Mouse (Mus musculus) ES-E14 (cell line): ENCODE measurements around the gene Pvrig. TPM values are rescaled to one million over a fixed set of nuclear protein-coding genes. Genes with fewer than 3 reads are reported as not detected.
"Not testable (repeated sequence)": the region's sequence is repeated elsewhere in the genome, so short reads cannot be mapped to it uniquely, and the experiment has no call there.

Experiments
- DNase-seq: peaks from one replicate; pipeline ENCODE4 v3.0.0-alpha.2; 2013; ENCODE audit warnings: low read depth, low spot score
- H3K27ac ChIP-seq: 2 replicates; pipeline ENCODE4 v1.5.1; 2012; ENCODE audit warnings: low read depth, mild to moderate bottlenecking, low read length, moderate library complexity, mixed read lengths; ENCODE audit not compliant: poor library complexity, insufficient read depth, severe bottlenecking
- H3K36me3 ChIP-seq: 2 replicates; pipeline ENCODE4 v1.6.1; 2012; ENCODE audit warnings: mild to moderate bottlenecking, low read length, moderate library complexity, mixed read lengths; ENCODE audit not compliant: control insufficient read depth, poor library complexity, insufficient read depth, severe bottlenecking
- H3K4me1 ChIP-seq, 2 experiments: fragments of 150-350 bp in 1 of 2; sonication (generic) in 1 of 2; 2 replicates each; pipeline ENCODE4 v1.6.1; 2012; ENCODE audit warnings: low read length in 2 of 2, mild to moderate bottlenecking in 1 of 2, mixed read lengths in 1 of 2; ENCODE audit not compliant: control insufficient read depth in 2 of 2, insufficient read depth in 2 of 2, poor library complexity in 1 of 2
- H3K4me3 ChIP-seq, 2 experiments: fragments of 150-350 bp in 1 of 2; sonication (generic) in 1 of 2; 2 replicates each; pipeline ENCODE4 v1.5.1; 2012; ENCODE audit warnings: low read length in 2 of 2, low read depth in 1 of 2, mild to moderate bottlenecking in 1 of 2, mixed read lengths in 1 of 2; ENCODE audit not compliant: insufficient read depth in 1 of 2, poor library complexity in 1 of 2, severe bottlenecking in 1 of 2
- H3K9ac ChIP-seq: 2 replicates; pipeline ENCODE4 v1.6.1; 2012; ENCODE audit warnings: low read depth, mild to moderate bottlenecking, low read length, mixed read lengths; ENCODE audit not compliant: poor library complexity, insufficient read depth, severe bottlenecking
- H3K9me3 ChIP-seq: fragments of 150-350 bp; sonication (generic); 2 replicates; pipeline ENCODE4 v1.6.1; 2012; ENCODE audit warnings: low read depth, mild to moderate bottlenecking, low read length; ENCODE audit not compliant: control insufficient read depth, insufficient read depth
- CHD2 ChIP-seq: IDR thresholded peaks from 2 replicates; pipeline ENCODE4 v1.6.1; 2014; ENCODE audit warnings: mild to moderate bottlenecking, low read depth, low read length, inconsistent platforms
- HCFC1 ChIP-seq: IDR thresholded peaks from 2 replicates; pipeline ENCODE4 v1.6.1; 2012; ENCODE audit warnings: low read length, inconsistent platforms, borderline replicate concordance; ENCODE audit not compliant: insufficient read depth
- MAFK ChIP-seq: IDR thresholded peaks from 2 replicates; pipeline ENCODE4 v1.6.1; 2014; ENCODE audit warnings: mild to moderate bottlenecking, low read depth, low read length, inconsistent platforms; ENCODE audit not compliant: insufficient read depth
- ZC3H11A ChIP-seq: IDR thresholded peaks from 2 replicates; pipeline ENCODE4 v1.6.1; 2012; ENCODE audit warnings: low read depth, mild to moderate bottlenecking, inconsistent platforms, low read length, borderline replicate concordance
- ZNF384 ChIP-seq: IDR thresholded peaks from 2 replicates; pipeline ENCODE4 v1.6.1; 2012; ENCODE audit warnings: low read depth, low read length, inconsistent platforms
- in situ Hi-C, 2 experiments: fragments of 600-800 bp; cut with MboI; formaldehyde crosslinking; loops; one replicate each; pipeline ENCODE4 v1.15.1; 2025; ENCODE audit warnings: low sequenced_read_pairs in 2 of 2, inconsistent platforms in 1 of 2; ENCODE audit not compliant: unreplicated experiment in 2 of 2
- total RNA-seq: library from RNA; depleted of rRNA; stranded (reverse); fragments of 300-350 nt; gene quantifications from 2 replicates; pipeline ENCODE4 v1.2.3, GENCODE M21; 2012; rRNA removed

Pvrig gene
- total RNA-seq, result 1.2 TPM in 2 replicates

DNA sequence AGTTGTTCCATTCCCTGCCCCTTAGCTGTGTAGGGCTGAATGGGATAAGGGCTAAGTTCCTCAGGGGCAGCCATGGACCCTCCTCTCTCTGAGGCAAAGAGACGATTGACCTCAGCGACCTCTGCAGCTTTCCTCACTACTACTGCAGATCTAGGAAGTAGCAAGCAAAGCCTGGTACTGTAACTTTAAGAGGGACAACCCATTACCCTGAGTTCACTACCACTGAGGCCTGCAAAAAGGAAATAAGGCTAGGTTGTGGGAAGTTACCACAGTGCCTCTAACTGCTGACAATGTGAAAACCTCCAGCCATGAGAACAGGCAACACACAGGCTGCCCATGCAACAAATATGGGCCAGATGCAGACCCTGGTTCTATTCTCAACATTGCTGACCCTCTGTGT is at the start of gene Pvrig:
TSS of gene Pvrig (plus strand) at position 301 of the 400 bp plus-strand sequence.
- in situ Hi-C loops, result no loop called here
- H3K4me1 ChIP-seq, result peaks cover 2% of the 10 kb centered on the region in 2 experiments; a peak in 2 of 4 replicates
- no peak within 1 kb of the TSS for H3K4me3 ChIP-seq
- no peaks in the 10 kb centered on the region; the same call in 1 of the 2 replicates for H3K36me3 ChIP-seq
- H3K9ac ChIP-seq, result no peak within 1 kb of the TSS
- no peaks in the 10 kb centered on the region for H3K9me3 ChIP-seq
- no peak within 1 kb of the TSS for H3K27ac ChIP-seq
- DNase-seq, result no peak
- no peak for TF ChIP-seq HCFC1
- no peak for TF ChIP-seq ZNF384
- TF ChIP-seq ZC3H11A, result no peak
- no peak for TF ChIP-seq MAFK
- TF ChIP-seq CHD2, result no peak

- Histone ChIP-seq H3K36me3 (peaks cover 21% of the 10 kb centered on the region), H3K4me1 (no peaks in the 10 kb centered on the region), H3K9me3 (no peaks in the 10 kb centered on the region), H3K4me3 (no peak overlapping the region), H3K27ac (no peak overlapping the region), H3K9ac (no peak overlapping the region)
- in situ Hi-C loops, result no loop called here
- no peak for TF ChIP-seq ZNF384
- no peak for TF ChIP-seq CHD2
- TF ChIP-seq ZC3H11A, result no peak
- no peak for TF ChIP-seq MAFK
- TF ChIP-seq HCFC1, result no peak
- no peak for DNase-seq
Measured at GRCm38 (mm10) chr5:138294158-138294557, 47.6 kb upstream of the Pvrig start.

GRCm38 (mm10) chr5:138299613-138300012 is 42.1 kb upstream of the Pvrig start:
- Histone ChIP-seq H3K9ac (no peak overlapping the region), H3K27ac (no peak overlapping the region), H3K4me3 (no peak overlapping the region), H3K4me1 (no peaks in the 10 kb centered on the region), H3K9me3 (no peaks in the 10 kb centered on the region), H3K36me3 (peaks cover 45% of the 10 kb centered on the region)
- no peak for TF ChIP-seq CHD2
- no peak for TF ChIP-seq MAFK
- TF ChIP-seq ZC3H11A, result no peak
- TF ChIP-seq HCFC1, result no peak
- TF ChIP-seq ZNF384, result no peak
- in situ Hi-C loops, result no loop called here
- DNase-seq, result no peak

- in situ Hi-C loops, result no loop called here
- Histone ChIP-seq H3K9me3 (no peaks in the 10 kb centered on the region), H3K36me3 (peaks cover 12% of the 10 kb centered on the region), H3K4me1 (no peaks in the 10 kb centered on the region), H3K4me3 (no peak overlapping the region), H3K9ac (no peak overlapping the region), H3K27ac (no peak overlapping the region)
- TF ChIP-seq HCFC1, result no peak
- no peak for TF ChIP-seq ZNF384
- no peak for TF ChIP-seq CHD2
- no peak for TF ChIP-seq MAFK
- TF ChIP-seq ZC3H11A, result no peak
- no peak for DNase-seq
Measured at GRCm38 (mm10) chr5:138312795-138313194, 29.0 kb upstream of the Pvrig start.

DNA sequence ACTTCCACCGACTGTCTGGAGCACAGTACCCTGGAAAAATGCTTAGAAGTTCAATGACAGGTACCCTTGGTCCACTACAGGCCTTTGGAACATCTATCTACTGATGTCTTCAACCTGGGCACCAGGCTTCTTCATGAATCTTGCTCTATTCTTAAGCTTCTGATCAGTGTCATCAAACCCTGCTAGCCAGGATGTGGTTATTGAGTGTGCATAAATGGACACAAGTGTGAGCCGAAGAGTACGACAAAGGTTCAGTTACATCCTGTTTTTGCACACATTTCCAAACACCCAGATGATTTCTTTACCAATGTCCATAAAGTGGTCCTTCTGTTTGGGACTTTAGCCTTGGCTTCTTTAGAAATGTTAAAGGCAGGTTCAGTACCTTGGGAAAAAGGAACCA is 1.5 kb downstream of the Pvrig start:
- DNase-seq, result no peak
- TF ChIP-seq MAFK (no peak), HCFC1 (no peak)
- H3K9ac ChIP-seq, result no peak overlapping the region
- H3K4me3 ChIP-seq, result no peak overlapping the region
- H3K9me3 ChIP-seq, result no peaks in the 10 kb centered on the region
- peaks cover 2% of the 10 kb centered on the region in 2 experiments; a peak in 2 of 4 replicates for H3K4me1 ChIP-seq
- no peaks in the 10 kb centered on the region; the same call in 1 of the 2 replicates for H3K36me3 ChIP-seq
- no peak overlapping the region for H3K27ac ChIP-seq
- in situ Hi-C loops, result no loop called here

DNA sequence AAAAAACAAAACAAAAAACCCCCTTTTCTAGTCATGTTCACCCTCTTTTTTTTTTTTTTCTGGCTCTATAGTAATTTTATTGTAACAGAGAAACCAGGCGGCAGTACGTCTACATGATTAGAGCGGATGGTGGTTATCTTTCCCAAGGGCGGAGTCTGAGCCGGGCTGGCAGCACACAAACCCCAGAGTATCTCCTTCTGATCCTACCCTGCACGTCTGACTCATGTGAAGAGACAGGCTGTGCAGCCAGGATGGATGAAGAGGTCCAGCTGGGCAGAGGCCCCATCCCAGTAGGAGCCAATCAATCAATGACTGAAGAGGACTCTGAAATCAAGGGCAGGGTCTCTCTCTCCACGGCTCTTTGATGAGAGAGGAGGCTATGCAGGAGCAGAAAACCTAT is 21.4 kb downstream of the Pvrig start:
- H3K9ac ChIP-seq, H3K4me1 ChIP-seq, DNase-seq, H3K4me3 ChIP-seq, in situ Hi-C loops, H3K27ac ChIP-seq, H3K9me3 ChIP-seq, H3K36me3 ChIP-seq: not testable (repeated sequence)

DNA sequence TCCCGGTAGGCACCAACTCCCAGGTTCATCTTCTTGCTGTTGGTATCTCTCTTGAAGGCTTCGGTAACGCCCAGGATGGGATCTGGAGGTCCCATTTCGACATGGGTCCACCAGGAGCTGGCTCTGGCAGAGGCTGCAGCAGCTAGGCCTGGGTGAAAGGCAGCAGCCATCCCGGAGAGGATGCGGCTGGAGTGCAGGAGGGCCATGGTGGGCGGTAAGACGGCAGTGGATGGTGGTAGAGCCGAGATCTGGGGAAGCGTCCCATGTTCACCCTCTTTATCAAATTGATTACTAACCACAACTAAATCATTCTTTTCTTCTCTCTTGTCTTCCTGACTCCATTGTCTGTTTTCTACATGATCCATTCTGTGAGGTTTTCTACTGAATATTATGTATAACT is 23.6 kb downstream of the Pvrig start:
- H3K9ac ChIP-seq, in situ Hi-C loops, H3K4me3 ChIP-seq, H3K9me3 ChIP-seq, H3K36me3 ChIP-seq, DNase-seq, H3K27ac ChIP-seq, H3K4me1 ChIP-seq: not testable (repeated sequence)
